Mouse (Mus musculus) testis, adult 2 months (tissue): ENCODE measurements at regions not wholly inside any gene's neighbourhood (a gene's known extent, or its start where the extent isn't known, plus 50 kb on each side); places are given as distances from the start of the nearest gene placed in this dataset.

Source experiments
- CTCF ChIP-seq: fragments of 200-500 bp; IDR thresholded peaks from 2 replicates; pipeline ENCODE4 v1.5.1; 2012; ENCODE audit warnings: low read depth, mild to moderate bottlenecking, inconsistent platforms, low read length, moderate library complexity; ENCODE audit not compliant: control insufficient read depth, insufficient read depth, insufficient replicate concordance
- POLR2A ChIP-seq: fragments of 200-500 bp; IDR thresholded peaks from 2 replicates; pipeline ENCODE4 v1.6.1; 2012; ENCODE audit warnings: low read depth, mild to moderate bottlenecking, inconsistent platforms, low read length, moderate library complexity; ENCODE audit not compliant: control insufficient read depth

- TF ChIP-seq POLR2A (no peak), CTCF (no peak)
Observed at GRCm38 (mm10) chr1:193951936-193952335, 581.8 kb upstream of the Camk1g start.
